Mouse (Mus musculus) forebrain, embryonic 13.5 days (tissue): ENCODE results near the gene Hdac7. TPM values are rescaled to one million over a fixed set of nuclear protein-coding genes. Genes with fewer than 3 reads are reported as not detected.

Experiments used
- ATAC-seq: fragments of 200-750 bp; cut with Nextera tagmentation; 2 replicates; pipeline ENCODE4 v1.8.0; 2017
- H3K27ac ChIP-seq: fragments of 300-500 bp; sonication (generic); 2 replicates; pipeline ENCODE4 v1.5.1; 2015; ENCODE audit warnings: inconsistent platforms, mild to moderate bottlenecking, moderate library complexity
- H3K27me3 ChIP-seq: fragments of 300-500 bp; sonication (generic); 2 replicates; pipeline ENCODE4 v1.6.1; 2015; ENCODE audit warnings: mild to moderate bottlenecking, inconsistent platforms
- H3K36me3 ChIP-seq: fragments of 300-500 bp; sonication (generic); 2 replicates; pipeline ENCODE4 v1.6.1; 2015; ENCODE audit warnings: mild to moderate bottlenecking, inconsistent platforms; ENCODE audit not compliant: poor library complexity, severe bottlenecking
- H3K4me1 ChIP-seq: fragments of 300-500 bp; sonication (generic); 2 replicates; pipeline ENCODE4 v1.6.1; 2015; ENCODE audit warnings: inconsistent platforms
- H3K4me2 ChIP-seq: fragments of 300-500 bp; sonication (generic); 2 replicates; pipeline ENCODE4 v1.6.1; 2015; ENCODE audit warnings: inconsistent platforms, mild to moderate bottlenecking, moderate library complexity
- H3K4me3 ChIP-seq: fragments of 300-500 bp; sonication (generic); 2 replicates; pipeline ENCODE4 v1.5.1; 2015; ENCODE audit warnings: mild to moderate bottlenecking, inconsistent platforms
- H3K9ac ChIP-seq: fragments of 300-500 bp; sonication (generic); 2 replicates; pipeline ENCODE4 v1.6.1; 2015; ENCODE audit warnings: mild to moderate bottlenecking, inconsistent platforms
- H3K9me3 ChIP-seq: fragments of 300-500 bp; sonication (generic); replicated peaks from 2 replicates; pipeline ENCODE4 v1.6.1; 2016; ENCODE audit warnings: inconsistent platforms
- WGBS: fragments of 180-500 bp; shearing (Covaris S2); methylation state at CpG from one replicate; pipeline ENCODE4 v1.1.7; 2015; 5-methylcytosine and 5-hydroxymethylcytosine counted together
- polyA plus RNA-seq: library from polyadenylated mRNA; unstranded; fragments of >200 nt; fragmentation: Nextera tagmentation; extraction: Ambion mirVana; gene quantifications from 2 replicates; pipeline ENCODE4 v1.2.1, GENCODE M21; 2015

Gene Hdac7
- polyA plus RNA-seq, 1 experiment from 2014 or later: 20.3 TPM

DNA sequence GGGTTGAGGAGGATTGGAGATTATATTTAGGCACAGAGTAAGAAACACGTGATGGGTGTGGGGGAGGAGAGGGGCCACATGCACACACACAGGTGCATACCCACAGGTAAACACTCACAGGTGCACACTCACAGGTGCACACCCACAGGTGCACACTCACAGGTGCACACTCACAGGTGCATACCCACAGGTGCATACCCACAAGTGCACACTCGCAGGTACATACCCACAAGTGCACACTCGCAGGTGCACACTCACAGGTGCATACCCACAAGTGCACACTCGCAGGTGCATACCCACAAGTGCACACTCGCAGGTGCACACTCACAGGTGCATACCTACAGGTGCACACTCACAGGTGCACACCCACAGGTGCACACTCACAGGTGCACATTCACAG, 33.9 kb downstream of the Hdac7 start:
- H3K36me3 ChIP-seq: peaks cover 55% of the 10 kb centered on the region
- 91% methylated on average over 5 of the region's 5 CpGs for whole genome bisulfite sequencing
- H3K4me3 ChIP-seq: no peak overlapping the region
- H3K9ac ChIP-seq: no peak overlapping the region
- H3K4me2 ChIP-seq: no peak overlapping the region
- H3K4me1 ChIP-seq: peaks cover 28% of the 10 kb centered on the region
- ATAC-seq: no peak
- no peaks in the 10 kb centered on the region for H3K27me3 ChIP-seq
- no peak overlapping the region for H3K27ac ChIP-seq
- H3K9me3 ChIP-seq: no peaks in the 10 kb centered on the region

- ATAC-seq: no peak
- H3K36me3 ChIP-seq: peaks cover 60% of the 10 kb centered on the region
- 86% methylated on average over 5 of the region's 5 CpGs for WGBS
- no peak overlapping the region for H3K27ac ChIP-seq
- no peak overlapping the region for H3K9ac ChIP-seq
- no peak overlapping the region for H3K4me3 ChIP-seq
- H3K27me3 ChIP-seq: no peaks in the 10 kb centered on the region
- H3K9me3 ChIP-seq: no peaks in the 10 kb centered on the region
- H3K4me1 ChIP-seq: peaks cover 28% of the 10 kb centered on the region
- no peak overlapping the region for H3K4me2 ChIP-seq
Measured at GRCm38 (mm10) chr15:97809942-97810341, 34.4 kb downstream of the Hdac7 start.

DNA sequence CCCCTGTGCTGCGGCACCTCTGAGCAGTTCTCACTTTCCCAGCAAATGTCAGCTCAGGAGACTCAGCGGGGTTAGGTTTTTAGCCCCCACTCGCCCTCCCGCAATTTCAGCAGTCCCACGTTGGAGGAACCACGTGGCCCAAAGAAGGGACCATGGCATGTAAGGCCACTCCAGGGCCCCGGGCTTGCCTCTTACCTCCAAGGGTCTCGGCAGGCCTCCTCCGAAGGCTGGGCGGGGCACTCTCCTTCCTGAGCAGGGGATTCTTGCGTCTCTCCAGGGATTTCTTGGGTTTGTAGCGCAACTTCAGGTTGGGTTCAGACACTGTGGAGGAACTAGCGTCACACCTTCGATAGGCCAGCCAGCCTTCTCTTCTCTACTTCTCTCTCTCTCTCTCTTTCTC, 35.1 kb downstream of the Hdac7 start:
- Histone ChIP-seq H3K36me3 (peaks cover 64% of the 10 kb centered on the region), H3K27me3 (no peaks in the 10 kb centered on the region), H3K9me3 (no peaks in the 10 kb centered on the region), H3K27ac (no peak overlapping the region), H3K4me1 (peaks cover 24% of the 10 kb centered on the region), H3K4me3 (no peak overlapping the region), H3K9ac (no peak overlapping the region), H3K4me2 (no peak overlapping the region)
- no peak for ATAC-seq
- 89% methylated on average over 14 of the region's 14 CpGs for WGBS

DNA sequence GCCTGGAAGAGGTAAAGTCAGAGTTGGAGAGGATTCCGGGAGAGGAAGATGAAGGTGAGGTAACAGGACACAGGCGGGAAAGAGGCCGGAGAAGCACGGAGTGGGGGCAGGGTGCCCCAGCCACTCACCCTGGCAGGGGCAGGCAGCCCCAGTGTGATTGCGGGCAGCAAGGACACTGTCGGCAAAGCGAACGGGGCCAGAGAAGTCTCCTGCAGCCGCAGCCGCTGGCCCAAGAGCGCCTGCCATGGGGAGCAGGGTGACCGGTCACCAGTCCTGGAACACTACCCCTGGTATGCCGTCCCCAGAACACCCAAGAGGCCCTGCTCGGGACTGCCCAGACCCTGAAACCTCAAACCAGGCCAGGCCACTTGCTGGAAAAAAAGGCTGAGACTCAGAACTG, 35.8 kb downstream of the Hdac7 start:
- no peak overlapping the region for H3K4me3 ChIP-seq
- WGBS: 92% methylated on average over 14 of the region's 14 CpGs
- no peaks in the 10 kb centered on the region for H3K27me3 ChIP-seq
- no peak overlapping the region for H3K9ac ChIP-seq
- peaks cover 17% of the 10 kb centered on the region for H3K4me1 ChIP-seq
- no peak for ATAC-seq
- H3K36me3 ChIP-seq: peaks cover 64% of the 10 kb centered on the region
- no peak overlapping the region for H3K4me2 ChIP-seq
- H3K27ac ChIP-seq: no peak overlapping the region
- H3K9me3 ChIP-seq: no peaks in the 10 kb centered on the region

GRCm38 (mm10) chr15:97807867-97808266, 36.4 kb downstream of the Hdac7 start:
- H3K4me1 ChIP-seq: peaks cover 12% of the 10 kb centered on the region
- peaks cover 64% of the 10 kb centered on the region for H3K36me3 ChIP-seq
- no peak overlapping the region for H3K9ac ChIP-seq
- 73% methylated on average over 12 of the region's 12 CpGs for WGBS
- H3K4me3 ChIP-seq: no peak overlapping the region
- no peaks in the 10 kb centered on the region for H3K9me3 ChIP-seq
- H3K27me3 ChIP-seq: no peaks in the 10 kb centered on the region
- H3K4me2 ChIP-seq: no peak overlapping the region
- no peak for ATAC-seq
- H3K27ac ChIP-seq: no peak overlapping the region

DNA sequence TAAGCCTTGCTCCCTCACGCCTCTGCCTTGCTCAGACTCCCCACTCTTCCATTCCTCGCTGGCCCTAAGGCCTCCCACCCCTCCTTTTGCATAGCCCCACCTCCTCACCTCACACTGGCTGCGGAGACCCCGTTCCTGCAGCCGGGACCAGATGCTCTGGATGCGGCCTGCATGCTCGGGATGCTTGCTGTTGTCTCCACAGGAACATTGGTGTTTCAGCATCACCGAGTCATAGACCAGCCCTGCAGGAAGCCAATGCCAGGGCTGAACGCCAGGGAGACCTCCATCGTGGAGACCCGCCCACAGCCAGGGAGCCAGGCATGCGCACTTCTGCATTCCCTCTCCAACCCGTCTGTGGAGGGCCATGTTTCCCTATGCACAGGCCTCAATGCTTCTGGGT, 41.7 kb downstream of the Hdac7 start:
- no peaks in the 10 kb centered on the region for H3K27me3 ChIP-seq
- peaks cover 28% of the 10 kb centered on the region for H3K4me1 ChIP-seq
- peaks cover 65% of the 10 kb centered on the region for H3K36me3 ChIP-seq
- ATAC-seq: peak; percentile 61
- H3K9ac ChIP-seq: peak overlapping the region; percentile 51
- peak overlapping the region; percentile 32; the same call in 1 of the 2 replicates for H3K27ac ChIP-seq
- peak overlapping the region; percentile 27 for H3K4me3 ChIP-seq
- WGBS: 7% methylated on average over 13 of the region's 13 CpGs
- H3K9me3 ChIP-seq: no peaks in the 10 kb centered on the region
- peak overlapping the region; percentile 54 for H3K4me2 ChIP-seq

- no peak overlapping the region for H3K4me3 ChIP-seq
Measured at GRCm38 (mm10) chr15:97801811-97802210, 42.5 kb downstream of the Hdac7 start.

DNA sequence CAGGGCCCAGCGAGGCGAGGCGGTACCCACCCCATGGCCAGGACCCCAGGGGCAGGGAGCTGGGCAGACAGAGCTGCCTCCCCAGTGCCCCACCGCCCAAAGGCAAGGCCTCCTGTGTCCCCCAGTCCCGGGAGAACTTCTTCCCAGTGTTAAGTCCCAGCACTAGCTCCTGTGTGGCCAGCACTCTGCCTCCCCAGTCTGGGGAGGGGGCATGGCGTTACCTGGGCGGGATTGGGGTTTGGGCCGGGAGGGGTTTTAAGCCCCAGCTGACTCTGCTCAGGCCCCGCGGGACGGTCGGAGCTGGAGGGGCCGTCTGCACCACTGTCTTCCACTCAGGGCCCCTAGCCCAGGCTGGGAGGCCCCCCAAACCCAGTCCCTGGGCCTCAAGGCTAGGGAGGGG, 43.4 kb downstream of the Hdac7 start:
- no peak for ATAC-seq
- WGBS: 87% methylated on average over 13 of the region's 13 CpGs
- Histone ChIP-seq H3K4me3 (no peak overlapping the region), H3K27ac (no peak overlapping the region), H3K36me3 (peaks cover 65% of the 10 kb centered on the region), H3K4me1 (peaks cover 28% of the 10 kb centered on the region), H3K4me2 (no peak overlapping the region), H3K9ac (no peak overlapping the region), H3K27me3 (no peaks in the 10 kb centered on the region), H3K9me3 (no peaks in the 10 kb centered on the region)

More at GRCm38 (mm10) chr15:97801811-97802210, 42.5 kb downstream of the Hdac7 start:
- no peak overlapping the region for H3K27ac ChIP-seq
- peaks cover 65% of the 10 kb centered on the region for H3K36me3 ChIP-seq
- peak overlapping the region; percentile 54 for H3K4me2 ChIP-seq
- H3K27me3 ChIP-seq: no peaks in the 10 kb centered on the region
- no peaks in the 10 kb centered on the region for H3K9me3 ChIP-seq
- H3K4me1 ChIP-seq: peaks cover 28% of the 10 kb centered on the region
- no peak for ATAC-seq
- no peak overlapping the region for H3K9ac ChIP-seq
- WGBS: 68% methylated on average over 7 of the region's 7 CpGs

DNA sequence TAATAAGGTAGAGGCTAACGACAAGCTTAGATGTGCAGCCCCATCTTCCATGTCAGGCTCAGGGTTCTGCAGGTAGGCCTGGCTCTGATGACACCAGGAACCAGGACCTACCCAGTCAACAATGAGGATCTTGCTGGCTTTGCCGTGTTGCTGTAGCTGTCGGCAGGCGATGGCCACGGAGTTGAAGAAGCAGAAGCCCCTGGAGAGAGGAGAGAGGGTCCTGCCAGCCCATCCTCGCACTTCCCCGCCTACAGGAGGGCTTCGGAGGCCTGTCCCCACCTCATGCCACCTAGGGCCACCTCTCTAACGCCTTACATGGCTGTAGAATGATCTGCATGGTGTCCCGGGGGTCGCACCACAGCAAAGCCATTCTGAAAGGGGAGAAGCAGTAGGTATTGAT, 44.9 kb downstream of the Hdac7 start:
- Histone ChIP-seq H3K9ac (no peak overlapping the region), H3K9me3 (no peaks in the 10 kb centered on the region), H3K4me1 (peaks cover 28% of the 10 kb centered on the region), H3K4me2 (no peak overlapping the region), H3K36me3 (peaks cover 68% of the 10 kb centered on the region), H3K4me3 (no peak overlapping the region), H3K27me3 (no peaks in the 10 kb centered on the region), H3K27ac (0 out of 2 replicates have a peak overlapping the region, but pooled peaks have one; percentile 5)
- WGBS: 88% methylated on average over 11 of the region's 11 CpGs
- no peak for ATAC-seq

GRCm38 (mm10) chr15:97798134-97798533, 46.2 kb downstream of the Hdac7 start:
- Histone ChIP-seq H3K4me2 (no peak overlapping the region), H3K36me3 (peaks cover 81% of the 10 kb centered on the region), H3K4me3 (no peak overlapping the region), H3K27ac (peak overlapping the region; percentile 14; the same call in 1 of the 2 replicates), H3K27me3 (no peaks in the 10 kb centered on the region), H3K9ac (no peak overlapping the region), H3K9me3 (no peaks in the 10 kb centered on the region), H3K4me1 (peaks cover 28% of the 10 kb centered on the region)
- ATAC-seq: peak; percentile 54; the same call in 1 of the 2 replicates
- 30% methylated on average over 17 of the region's 17 CpGs for WGBS

DNA sequence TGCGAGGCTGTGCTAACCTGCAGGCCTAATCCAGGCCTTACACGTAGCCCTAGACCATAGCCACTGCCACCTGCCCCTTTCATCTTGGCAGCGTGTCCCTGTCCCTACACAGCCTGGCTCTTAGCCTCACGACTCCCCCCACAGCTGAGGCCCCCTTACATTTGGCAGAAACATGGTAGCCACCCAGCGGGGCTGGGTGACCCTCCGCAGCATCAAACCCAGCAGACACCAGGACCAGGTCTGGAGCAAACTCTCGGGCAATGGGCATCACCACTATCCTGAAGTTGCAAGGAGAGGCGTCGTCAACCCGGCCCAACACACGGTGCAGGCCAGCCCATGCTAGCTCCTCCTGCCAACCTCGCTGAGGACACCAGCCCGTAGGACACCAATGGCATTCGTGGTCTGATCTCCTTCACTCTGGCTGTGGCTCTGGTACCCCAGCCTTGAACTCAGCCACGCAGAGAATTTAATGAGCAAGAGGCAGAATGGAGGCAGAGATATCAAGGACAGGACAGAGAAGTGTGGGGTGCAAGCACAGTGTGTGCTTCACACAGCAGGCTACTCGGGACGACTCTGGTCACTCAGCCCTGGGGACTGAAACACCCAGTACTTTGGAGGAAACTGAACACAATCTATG, 47.5 kb downstream of the Hdac7 start:
- H3K27me3 ChIP-seq: no peaks in the 10 kb centered on the region
- WGBS: 94% methylated on average over 17 of the region's 17 CpGs
- H3K4me3 ChIP-seq: no peak overlapping the region
- H3K4me1 ChIP-seq: peaks cover 16% of the 10 kb centered on the region
- H3K27ac ChIP-seq: no peak overlapping the region
- H3K9me3 ChIP-seq: no peaks in the 10 kb centered on the region
- ATAC-seq: no peak
- H3K9ac ChIP-seq: no peak overlapping the region
- no peak overlapping the region for H3K4me2 ChIP-seq
- H3K36me3 ChIP-seq: peaks cover 84% of the 10 kb centered on the region

GRCm38 (mm10) chr15:97795559-97796235, 48.6 kb downstream of the Hdac7 start:
- H3K36me3 ChIP-seq: peaks cover 86% of the 10 kb centered on the region
- no peak overlapping the region for H3K9ac ChIP-seq

More at GRCm38 (mm10) chr15:97795559-97796235, 48.6 kb downstream of the Hdac7 start:
- no peak for ATAC-seq
- 95% methylated on average over 10 of the region's 10 CpGs for WGBS
- Histone ChIP-seq H3K27me3 (no peaks in the 10 kb centered on the region), H3K27ac (no peak overlapping the region), H3K9me3 (no peaks in the 10 kb centered on the region), H3K4me2 (no peak overlapping the region), H3K4me1 (peaks cover 15% of the 10 kb centered on the region), H3K4me3 (no peak overlapping the region)
